Mouse (Mus musculus): ENCODE measurements around the gene Zfp987.
"Not testable (repeated sequence)": the region's sequence is repeated elsewhere in the genome, so short reads cannot be mapped to it uniquely, and the experiment has no call there.

Gene Zfp987

GRCm38 (mm10) chr4:146173378-146174226 lies 76.5 kb downstream of the Zfp987 start:
- DNase-seq (ENCODE audit: low read depth, low spot score) = not testable (repeated sequence)
